ENCODE assay signal across 9 mouse cellular contexts in the genomic region with DNA sequence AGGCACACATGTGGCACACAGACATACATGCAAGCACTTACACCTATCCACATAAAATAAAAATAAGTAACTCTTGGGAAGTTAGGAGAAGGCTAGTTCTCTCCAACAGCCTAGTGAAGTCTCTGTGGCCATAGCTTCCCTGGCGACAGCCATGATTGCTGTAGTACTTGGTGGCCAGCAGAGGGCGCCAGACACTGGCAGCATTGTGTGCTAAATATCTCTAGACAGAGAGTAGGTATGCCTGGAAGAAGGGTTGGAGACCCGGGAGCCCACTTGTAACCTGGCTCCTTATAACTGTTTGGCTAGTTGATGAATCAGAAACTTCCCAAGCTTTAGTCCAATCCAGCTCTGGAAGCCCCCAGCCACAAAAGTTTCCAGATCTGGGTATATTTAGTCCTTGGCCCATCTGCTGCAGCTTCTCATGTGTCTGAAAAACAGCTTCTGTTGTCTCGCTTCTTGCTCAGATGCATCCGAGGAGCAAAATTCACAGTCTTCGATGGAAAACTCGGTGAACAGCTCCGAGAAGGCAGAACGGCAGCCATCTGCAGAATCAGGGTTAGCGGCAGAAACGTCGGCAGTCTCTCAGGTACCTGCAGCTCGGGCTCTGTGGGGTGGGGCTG. TPM values are rescaled to one million over a fixed set of nuclear protein-coding genes. Genes with fewer than 3 reads are reported as not detected.
DNase-seq lines count a peak whose midpoint lies in the region; ATAC-seq and TF ChIP-seq lines count a peak whose summit lies in the region.
"Had no signal": no experiment of that assay in that cellular context is flagged by ENCODE, and none has a peak within 500 bp of the region (broad histone marks: within the 10 kb centered on the region; RNA-seq: fewer than 3 reads in every experiment).

No protein-coding gene starts in this region.

- TF ChIP-seq CTCF in gastrocnemius, adult 2 months (IDR thresholded peaks at IDR 0.05), result peak; percentile 98
- TF ChIP-seq CTCF in lung, embryonic 14.5 days (IDR thresholded peaks at IDR 0.05; ENCODE audit: low read depth), result peak; percentile 95

- no peak overlapping the region for H3K9ac ChIP-seq in lung, embryonic 14.5 days
- H3K9ac ChIP-seq in forebrain, embryonic 16.5 days (replicated peaks; ENCODE audit: low read depth, low read length), result no peak overlapping the region
- H3K9ac ChIP-seq: liver, embryonic 15.5 days had no signal

- whole genome bisulfite sequencing in lung, embryonic 14.5 days, result 78% methylated on average over 13 of the region's 13 CpGs
- WGBS in forebrain, embryonic 16.5 days, result 73% methylated on average over 13 of the region's 13 CpGs

- intact Hi-C loops in gastrocnemius, adult 2 months (cut with DNase I), result loop anchor here (2.0 kb wide), 1 partner anchor 68 kb away; no protein-coding TSS in a partner anchor
- intact Hi-C loops in gastrocnemius, postnatal 36 days (cut with DNase I), result loop anchor here (2.0 kb wide), 2 partner anchors 68 to 88 kb away; no protein-coding TSS in a partner anchor

- H3K4me1 ChIP-seq in lung, embryonic 14.5 days (ENCODE audit: insufficient read depth), result no peaks in the 10 kb centered on the region
- no peaks in the 10 kb centered on the region for H3K4me1 ChIP-seq in forebrain, embryonic 16.5 days (replicated peaks; ENCODE audit: control insufficient read depth, insufficient read depth, low read length)
- H3K4me1 ChIP-seq: liver, embryonic 15.5 days had no signal

- H3K4me3 ChIP-seq in gastrocnemius, adult 2 months, result no peak overlapping the region
- H3K4me3 ChIP-seq in lung, embryonic 14.5 days (ENCODE audit: low read depth, low read length), result no peak overlapping the region
- H3K4me3 ChIP-seq in forebrain, embryonic 16.5 days (replicated peaks; ENCODE audit: low read length), result no peak overlapping the region
- H3K4me3 ChIP-seq: liver, embryonic 15.5 days had no signal

- H3K27me3 ChIP-seq in lung, embryonic 14.5 days (ENCODE audit: insufficient read depth, low read length), result no peaks in the 10 kb centered on the region
- no peaks in the 10 kb centered on the region for H3K27me3 ChIP-seq in forebrain, embryonic 16.5 days (replicated peaks; ENCODE audit: control insufficient read depth, insufficient read depth, low read length)
- H3K27me3 ChIP-seq: liver, embryonic 15.5 days had no signal

- no peak overlapping the region for H3K4me2 ChIP-seq in lung, embryonic 14.5 days
- no peak overlapping the region for H3K4me2 ChIP-seq in forebrain, embryonic 16.5 days (ENCODE audit: low read length)
- H3K4me2 ChIP-seq: liver, embryonic 15.5 days had no signal

- DNase-seq in gastrocnemius, adult 2 months, result peak; percentile 63
- DNase-seq in gastrocnemius, postnatal 36 days, result no peak
- DNase-seq in lung, embryonic 14.5 days, result peak; percentile 82
- no peak for DNase-seq in lung, postnatal 10 days
- DNase-seq in ZHBTc4 (ENCODE audit: low read depth, low spot score), result peak; percentile 83
- no peak for DNase-seq in urinary bladder, postnatal 10 days (ENCODE audit: low spot score)

- no peaks in the 10 kb centered on the region for H3K9me3 ChIP-seq in lung, embryonic 14.5 days (ENCODE audit: low read depth, low read length)
- no peaks in the 10 kb centered on the region for H3K9me3 ChIP-seq in forebrain, embryonic 16.5 days (ENCODE audit: control insufficient read depth, low read length)
- H3K9me3 ChIP-seq: liver, embryonic 15.5 days had no signal

- H3K36me3 ChIP-seq in lung, embryonic 14.5 days (ENCODE audit: insufficient read depth), result peaks cover 79% of the 10 kb centered on the region
- H3K36me3 ChIP-seq in forebrain, embryonic 16.5 days (ENCODE audit: control insufficient read depth, insufficient read depth), result peaks cover 39% of the 10 kb centered on the region

- ATAC-seq in lung, embryonic 14.5 days (ENCODE audit: insufficient read depth), result peak; percentile 35; the same call in 1 of the 2 replicates
- peak; percentile 38; the same call in 1 of the 2 replicates for ATAC-seq in forebrain, embryonic 16.5 days
- ATAC-seq in megakaryocyte, adult 5-6 weeks (ENCODE audit: poor library complexity, severe bottlenecking), result peak; percentile 86

- no peak overlapping the region for H3K27ac ChIP-seq in gastrocnemius, adult 2 months
- H3K27ac ChIP-seq in lung, embryonic 14.5 days (ENCODE audit: low read depth), result no peak overlapping the region
- H3K27ac ChIP-seq in forebrain, embryonic 16.5 days (ENCODE audit: low read length), result peak overlapping the region; percentile 22; the same call in 1 of the 2 replicates
- H3K27ac ChIP-seq: liver, embryonic 15.5 days had no signal

RNA-seq across cellular contexts. Expression of gene Bcl7a, which starts 25.3 kb away (rescaled TPM):
- 10 to 100 TPM in 1 of 2 experiments, 1 to 10 TPM in 1; 4.9 to 10.7 TPM for total RNA-seq in gastrocnemius, adult 2 months (2021)
- 10 to 100 TPM in 1 of 2 experiments, 1 to 10 TPM in 1; 6.6 to 10.7 TPM for total RNA-seq in gastrocnemius, postnatal 36 days (2021)
- 24.9 and 25.0 TPM in 2 replicates for polyA plus RNA-seq in lung, embryonic 14.5 days (2014; fragmentation: Nextera tagmentation; extraction: Ambion mirVana)
- 81.9 and 84.3 TPM in 2 replicates for polyA plus RNA-seq in forebrain, embryonic 16.5 days (2015; fragmentation: Nextera tagmentation; extraction: Ambion mirVana)
- total RNA-seq in megakaryocyte, adult 5-6 weeks (2015), result 3.8 and 4.0 TPM in 2 replicates
- total RNA-seq in megakaryocyte, adult 5-6 weeks (2017), result 3.8 and 4.7 TPM in 2 replicates

RNA-seq across cellular contexts. Expression of gene Mlxip, which starts 25.6 kb away (rescaled TPM):
- total RNA-seq in gastrocnemius, adult 2 months (2021), result 10 to 100 TPM; 55.7 to 66.0 TPM
- total RNA-seq in gastrocnemius, postnatal 36 days (2021), result 10 to 100 TPM; 49.7 to 50.7 TPM
- 27.3 and 27.7 TPM in 2 replicates for polyA plus RNA-seq in lung, embryonic 14.5 days (2014; fragmentation: Nextera tagmentation; extraction: Ambion mirVana)
- 18.0 and 18.1 TPM in 2 replicates for polyA plus RNA-seq in forebrain, embryonic 16.5 days (2015; fragmentation: Nextera tagmentation; extraction: Ambion mirVana)
- 37.0 and 40.0 TPM in 2 replicates for total RNA-seq in megakaryocyte, adult 5-6 weeks (2015)
- 11.7 and 15.9 TPM in 2 replicates for total RNA-seq in megakaryocyte, adult 5-6 weeks (2017)

Comparison
In these comparisons a context has a peak if more than half of its experiments do, and no peak if none do; other contexts are left out.
1. DNase-seq: peak in gastrocnemius, adult 2 months (single experiment), lung, embryonic 14.5 days (single experiment) and ZHBTc4 (single experiment); none in gastrocnemius, postnatal 36 days (0 of 2), lung, postnatal 10 days (single experiment) and urinary bladder, postnatal 10 days (single experiment).
2. ATAC-seq: peak in every context shown above with its lines; median percentile 86 in megakaryocyte, adult 5-6 weeks; 38 in forebrain, embryonic 16.5 days; 35 in lung, embryonic 14.5 days.